Mouse (Mus musculus): ENCODE results near the gene Sun2. TPM values are rescaled to one million over a fixed set of nuclear protein-coding genes. Genes with fewer than 3 reads are reported as not detected.
A peak's percentile ranks its signal among the peaks of the same experiment; 100 is the strongest.

Sun2 gene
- polyA plus RNA-seq, 1 experiment: 18.5 TPM

DNA sequence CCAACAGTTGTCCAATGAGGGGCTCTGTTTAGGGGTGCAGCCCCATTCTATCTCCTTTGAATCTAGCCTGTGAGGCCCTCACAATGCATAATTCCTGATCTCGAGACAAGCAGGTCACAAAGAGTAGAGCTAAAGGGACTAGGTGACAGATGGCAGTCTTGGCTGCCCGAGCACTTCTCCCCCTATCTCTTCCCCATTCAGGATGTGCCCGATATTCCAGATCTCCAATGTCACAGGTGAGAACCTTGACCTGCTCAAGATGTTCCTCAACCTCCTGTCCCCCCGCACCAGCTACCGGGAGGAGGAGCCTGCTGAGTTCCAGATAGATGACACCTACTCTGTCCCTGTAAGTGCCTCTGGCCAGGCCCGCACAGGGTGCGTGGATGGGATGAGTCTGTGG lies 26.7 kb downstream of the Sun2 start:
- Histone ChIP-seq H3K27ac (ENCODE audit: insufficient read depth, low read depth, low read length) (no peak overlapping the region), H3K4me3 (ENCODE audit: low read depth, low read length) (no peak overlapping the region), H3K27me3 (ENCODE audit: control insufficient read depth, insufficient read depth, low read length) (no peaks in the 10 kb centered on the region), H3K4me1 (ENCODE audit: control insufficient read depth, insufficient read depth, insufficient read length, low read length) (no peaks in the 10 kb centered on the region), H3K36me3 (ENCODE audit: control insufficient read depth, insufficient read depth, low read length) (peaks cover 76% of the 10 kb centered on the region)
- 92% methylated on average over 7 of the region's 7 CpGs for WGBS
- TF ChIP-seq CTCF (IDR thresholded peaks at IDR 0.05; ENCODE audit: extremely low read depth, insufficient read length, insufficient replicate concordance, low read depth, low read length) (no peak), POLR2A (IDR thresholded peaks at IDR 0.05; ENCODE audit: low read depth, low read length) (no peak)

DNA sequence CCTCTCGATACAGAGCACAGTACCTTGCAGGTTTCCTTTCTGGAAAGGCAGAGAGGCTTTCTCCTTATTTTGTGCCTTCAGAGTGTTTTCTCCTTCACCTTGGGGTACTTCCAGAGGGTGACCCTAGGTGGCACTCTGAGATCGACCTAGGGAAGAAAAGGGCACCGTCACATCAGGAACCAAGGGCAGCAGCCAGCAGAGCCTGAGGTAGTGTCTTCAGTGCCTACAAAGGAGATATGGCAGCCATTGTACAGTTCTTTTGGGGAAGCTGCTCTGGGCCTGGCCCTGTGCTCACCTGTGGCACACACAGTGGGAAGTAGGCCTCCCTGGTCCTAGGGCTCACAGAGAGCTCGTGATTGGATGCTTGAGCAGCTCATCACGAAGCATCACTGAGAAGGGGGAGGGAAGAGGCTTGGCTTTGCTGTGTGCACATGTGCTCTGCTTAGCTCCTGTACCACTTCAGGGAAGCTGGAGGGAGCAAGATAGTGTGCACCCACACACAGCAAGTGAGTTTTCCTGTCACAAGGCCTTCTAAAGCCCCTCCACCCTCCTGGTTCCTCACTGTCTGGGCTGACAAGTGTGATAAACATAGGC lies 34.0 kb downstream of the Sun2 start:
- 93% methylated on average over 5 of the region's 5 CpGs for WGBS
- TF ChIP-seq POLR2A (IDR thresholded peaks at IDR 0.05; ENCODE audit: low read depth, low read length) (no peak), CTCF (IDR thresholded peaks at IDR 0.05; ENCODE audit: extremely low read depth, insufficient read length, insufficient replicate concordance, low read depth, low read length) (no peak)
- Histone ChIP-seq H3K36me3 (ENCODE audit: control insufficient read depth, insufficient read depth, low read length) (peaks cover 46% of the 10 kb centered on the region), H3K4me1 (ENCODE audit: control insufficient read depth, insufficient read depth, insufficient read length, low read length) (no peaks in the 10 kb centered on the region), H3K27me3 (ENCODE audit: control insufficient read depth, insufficient read depth, low read length) (no peaks in the 10 kb centered on the region), H3K27ac (ENCODE audit: insufficient read depth, low read depth, low read length) (no peak overlapping the region), H3K4me3 (ENCODE audit: low read depth, low read length) (no peak overlapping the region)

DNA sequence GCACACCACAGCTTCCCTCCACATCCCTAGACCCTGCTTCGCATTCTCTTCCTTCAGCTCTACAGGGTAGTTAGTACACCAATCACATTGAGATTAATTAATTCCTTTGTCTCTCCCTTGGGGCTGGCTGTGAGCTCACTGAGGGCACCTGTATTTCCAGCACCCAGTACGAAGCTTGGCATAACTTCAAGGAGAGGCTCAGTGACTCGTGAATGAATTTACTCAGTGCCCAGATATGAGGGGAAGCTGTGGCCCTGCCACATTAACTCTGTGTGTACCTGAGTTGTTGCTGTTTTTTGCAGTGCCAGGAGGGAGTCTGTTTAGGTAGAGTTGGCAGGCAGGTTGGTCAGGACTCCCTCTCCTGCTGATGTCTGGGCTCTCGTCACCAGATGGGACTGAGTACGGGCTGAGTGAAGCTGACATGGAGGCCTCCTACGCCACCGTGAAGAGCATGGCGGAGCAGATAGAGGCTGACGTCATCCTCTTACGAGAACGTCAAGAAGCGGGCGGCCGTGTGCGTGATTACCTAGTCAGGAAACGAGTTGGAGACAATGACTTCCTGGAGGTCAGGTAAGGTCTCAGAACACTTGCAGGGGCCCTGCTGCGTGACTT lies 35.6 kb downstream of the Sun2 start:
- no peaks in the 10 kb centered on the region for H3K27me3 ChIP-seq (ENCODE audit: control insufficient read depth, insufficient read depth, low read length)
- H3K27ac ChIP-seq (ENCODE audit: insufficient read depth, low read depth, low read length): no peak overlapping the region
- H3K4me1 ChIP-seq (ENCODE audit: control insufficient read depth, insufficient read depth, insufficient read length, low read length): no peaks in the 10 kb centered on the region
- TF ChIP-seq CTCF (IDR thresholded peaks at IDR 0.05; ENCODE audit: extremely low read depth, insufficient read length, insufficient replicate concordance, low read depth, low read length) (no peak), POLR2A (IDR thresholded peaks at IDR 0.05; ENCODE audit: low read depth, low read length) (no peak)
- 86% methylated on average over 17 of the region's 17 CpGs for WGBS
- H3K36me3 ChIP-seq (ENCODE audit: control insufficient read depth, insufficient read depth, low read length): peaks cover 33% of the 10 kb centered on the region
- H3K4me3 ChIP-seq (ENCODE audit: low read depth, low read length): no peak overlapping the region

DNA sequence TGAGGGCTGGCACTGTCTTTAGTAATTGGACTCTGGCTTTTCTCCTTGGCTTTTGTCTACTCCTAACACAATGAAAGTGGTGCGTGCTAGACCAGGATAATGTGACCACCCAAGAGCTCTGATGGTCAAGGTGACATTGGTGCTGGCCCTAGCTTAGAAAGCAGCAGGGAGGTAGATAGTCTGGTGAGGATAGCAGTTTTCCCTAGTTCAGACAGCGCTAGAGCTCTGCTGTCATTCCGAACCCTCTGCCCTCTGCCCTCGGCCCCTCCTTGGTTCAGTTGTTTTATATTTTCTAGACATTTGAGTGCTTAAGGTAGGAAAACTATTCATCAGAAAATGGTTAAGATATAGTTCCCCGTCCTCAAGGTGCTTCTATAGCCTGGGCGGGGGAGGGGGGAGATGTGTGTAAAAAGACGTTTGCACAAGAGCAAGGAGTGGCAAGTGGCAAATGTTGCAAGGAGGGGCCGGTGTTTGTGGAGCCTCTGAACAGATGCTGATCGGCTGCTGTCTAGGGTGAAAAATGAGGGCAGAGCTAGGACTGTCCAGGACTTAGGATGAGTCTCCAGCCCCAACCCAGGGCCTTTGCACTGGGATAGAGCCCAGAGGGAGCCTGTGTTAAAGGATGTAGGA lies 44.7 kb downstream of the Sun2 start:
- Histone ChIP-seq H3K36me3 (ENCODE audit: control insufficient read depth, insufficient read depth, low read length) (peaks cover 2% of the 10 kb centered on the region; the same call in 1 of the 2 replicates), H3K27ac (ENCODE audit: insufficient read depth, low read depth, low read length) (peak overlapping the region; percentile 28; the same call in 1 of the 2 replicates), H3K4me1 (ENCODE audit: control insufficient read depth, insufficient read depth, insufficient read length, low read length) (peaks cover 11% of the 10 kb centered on the region; the same call in 1 of the 2 replicates), H3K4me3 (ENCODE audit: low read depth, low read length) (no peak overlapping the region), H3K27me3 (ENCODE audit: control insufficient read depth, insufficient read depth, low read length) (no peaks in the 10 kb centered on the region)
- WGBS: 64% methylated on average over 9 of the region's 9 CpGs
- TF ChIP-seq CTCF (IDR thresholded peaks at IDR 0.05; ENCODE audit: extremely low read depth, insufficient read length, insufficient replicate concordance, low read depth, low read length): no peak
- TF ChIP-seq POLR2A (IDR thresholded peaks at IDR 0.05; ENCODE audit: low read depth, low read length): no peak

DNA sequence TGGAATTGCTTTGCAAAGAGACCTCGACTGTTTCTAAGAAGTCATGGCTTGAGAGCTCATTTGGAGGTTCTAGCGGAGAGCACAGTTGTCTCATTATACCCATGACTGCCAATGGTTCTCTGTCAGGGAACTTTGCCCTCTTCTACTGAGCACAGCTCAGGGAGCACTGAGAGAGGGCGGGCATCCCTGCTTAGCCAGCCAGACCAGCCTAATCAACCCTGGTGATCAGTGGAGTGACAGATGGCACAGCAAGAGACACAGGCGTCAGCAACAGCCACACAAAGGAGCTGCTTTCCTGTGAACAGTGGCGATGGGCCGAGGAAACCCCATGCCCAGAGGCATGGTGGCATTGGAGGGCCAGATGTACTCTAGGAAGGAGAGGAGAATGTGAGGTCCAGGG lies 45.3 kb downstream of the Sun2 start:
- no peaks in the 10 kb centered on the region for H3K27me3 ChIP-seq (ENCODE audit: control insufficient read depth, insufficient read depth, low read length)
- peaks cover 2% of the 10 kb centered on the region; the same call in 1 of the 2 replicates for H3K36me3 ChIP-seq (ENCODE audit: control insufficient read depth, insufficient read depth, low read length)
- H3K4me3 ChIP-seq (ENCODE audit: low read depth, low read length): no peak overlapping the region
- WGBS: 55% methylated on average over 6 of the region's 6 CpGs
- TF ChIP-seq POLR2A (IDR thresholded peaks at IDR 0.05; ENCODE audit: low read depth, low read length) (no peak), CTCF (IDR thresholded peaks at IDR 0.05; ENCODE audit: extremely low read depth, insufficient read length, insufficient replicate concordance, low read depth, low read length) (no peak)
- H3K4me1 ChIP-seq (ENCODE audit: control insufficient read depth, insufficient read depth, insufficient read length, low read length): peaks cover 15% of the 10 kb centered on the region; the same call in 1 of the 2 replicates
- H3K27ac ChIP-seq (ENCODE audit: insufficient read depth, low read depth, low read length): peak overlapping the region; percentile 28

DNA sequence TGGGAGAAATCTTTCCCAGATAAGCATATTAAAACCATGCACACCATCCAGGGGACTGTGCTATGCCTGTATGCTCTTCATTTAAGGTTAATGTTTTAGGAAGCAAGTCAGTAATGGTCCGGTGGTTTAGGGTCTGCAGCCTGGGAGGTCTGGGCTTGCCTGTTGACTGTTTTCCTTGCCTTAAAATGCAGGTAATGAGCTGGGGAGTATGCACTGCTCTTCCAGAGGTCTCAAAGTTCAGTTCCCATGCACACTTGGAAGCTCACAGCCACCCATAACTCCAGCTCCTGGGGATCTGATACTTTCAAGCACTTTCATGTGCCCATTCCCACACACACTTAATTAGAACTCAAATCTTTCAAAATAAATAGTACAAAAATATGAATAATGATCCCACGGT lies 45.8 kb downstream of the Sun2 start:
- Histone ChIP-seq H3K36me3 (ENCODE audit: control insufficient read depth, insufficient read depth, low read length) (peaks cover 2% of the 10 kb centered on the region; the same call in 1 of the 2 replicates), H3K4me3 (ENCODE audit: low read depth, low read length) (no peak overlapping the region), H3K4me1 (ENCODE audit: control insufficient read depth, insufficient read depth, insufficient read length, low read length) (peaks cover 15% of the 10 kb centered on the region; the same call in 1 of the 2 replicates), H3K27me3 (ENCODE audit: control insufficient read depth, insufficient read depth, low read length) (no peaks in the 10 kb centered on the region), H3K27ac (ENCODE audit: insufficient read depth, low read depth, low read length) (no peak overlapping the region)
- TF ChIP-seq POLR2A (IDR thresholded peaks at IDR 0.05; ENCODE audit: low read depth, low read length) (no peak), CTCF (IDR thresholded peaks at IDR 0.05; ENCODE audit: extremely low read depth, insufficient read length, insufficient replicate concordance, low read depth, low read length) (no peak)
- 87% methylated on average over 2 of the region's 2 CpGs for WGBS

DNA sequence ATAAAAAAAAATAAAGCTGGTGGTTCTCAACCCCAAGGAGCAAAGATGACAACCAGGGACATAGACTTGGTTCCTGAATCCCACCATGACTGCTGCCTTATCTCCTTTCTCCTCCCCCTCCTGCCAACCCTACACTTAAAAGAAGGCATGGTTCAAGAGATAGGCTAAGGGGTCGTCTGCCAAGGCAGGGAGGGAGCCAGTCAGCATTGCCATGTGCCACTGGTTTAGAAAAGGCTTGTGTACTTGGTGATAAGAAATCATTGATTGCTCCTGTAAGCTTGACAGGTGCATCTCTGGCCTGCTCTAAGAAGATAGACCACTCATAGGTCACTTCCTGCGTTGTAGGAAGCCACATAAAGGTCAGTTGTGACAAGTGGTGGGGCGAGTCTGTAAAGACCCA lies 46.8 kb downstream of the Sun2 start:
- Histone ChIP-seq H3K36me3 (ENCODE audit: control insufficient read depth, insufficient read depth, low read length) (peaks cover 2% of the 10 kb centered on the region; the same call in 1 of the 2 replicates), H3K4me1 (ENCODE audit: control insufficient read depth, insufficient read depth, insufficient read length, low read length) (peaks cover 15% of the 10 kb centered on the region; the same call in 1 of the 2 replicates), H3K4me3 (ENCODE audit: low read depth, low read length) (no peak overlapping the region), H3K27ac (ENCODE audit: insufficient read depth, low read depth, low read length) (no peak overlapping the region), H3K27me3 (ENCODE audit: control insufficient read depth, insufficient read depth, low read length) (no peaks in the 10 kb centered on the region)
- WGBS: 32% methylated on average over 3 of the region's 3 CpGs
- TF ChIP-seq CTCF (IDR thresholded peaks at IDR 0.05; ENCODE audit: extremely low read depth, insufficient read length, insufficient replicate concordance, low read depth, low read length) (no peak), POLR2A (IDR thresholded peaks at IDR 0.05; ENCODE audit: low read depth, low read length) (no peak)

All from small intestine, adult 2 months (tissue).